28 mouse cellular contexts compared by ENCODE assay signal in the genomic region with DNA sequence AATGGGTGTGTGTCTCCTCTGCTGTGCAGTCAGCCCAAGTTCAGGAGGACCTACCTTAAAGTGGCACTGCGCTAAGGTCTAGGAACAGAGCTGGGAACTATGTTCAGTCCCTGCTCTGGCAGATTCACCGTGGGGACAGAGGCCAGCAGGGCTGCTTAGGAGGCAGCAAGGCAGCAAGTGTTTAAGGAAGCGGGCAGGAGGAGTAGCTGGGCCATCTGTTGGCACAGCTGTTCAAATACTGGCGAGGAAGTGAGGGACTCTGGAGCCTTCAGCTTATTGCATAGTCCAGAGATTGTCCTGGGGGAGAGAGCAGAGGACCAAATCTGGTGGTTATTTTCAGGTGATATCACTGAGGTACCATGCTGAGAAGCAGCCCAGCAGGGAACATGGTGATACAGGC.
DNase-seq lines count a peak whose midpoint lies in the region; ATAC-seq and TF ChIP-seq lines count a peak whose summit lies in the region.
"Had no signal": no experiment of that assay in that cellular context is flagged by ENCODE, and none has a peak within 500 bp of the region (broad histone marks: within the 10 kb centered on the region; RNA-seq: fewer than 3 reads in every experiment).

No protein-coding gene starts in this region.

- peak; percentile 18 to 28 for DNase-seq in cerebellum, postnatal 14 days
- no peak for DNase-seq in cerebellum, adult 9-11 months
- peak; percentile 45 for DNase-seq in brain, embryonic 14.5 days (ENCODE audit: low read depth)
- DNase-seq in retina, postnatal 1 day = peak; percentile 38
- no peak for DNase-seq in ovary, postnatal 10 days (ENCODE audit: low spot score)
- DNase-seq: adrenal gland, postnatal 14 days; cerebellum, adult 2 months; embryo, embryonic 11 days; heart, postnatal 36 days; kidney, adult 18-20 months; kidney, postnatal 36 days; liver; right cerebral cortex, adult 18-20 months; spleen, adult 18-20 months; thymus, postnatal 25 days had no signal

- H3K27me3 ChIP-seq in intestine, postnatal 0 days (replicated peaks; ENCODE audit: control insufficient read depth, insufficient read depth, low read length) = no peaks in the 10 kb centered on the region
- H3K27me3 ChIP-seq in intestine, embryonic 15.5 days (replicated peaks) = no peaks in the 10 kb centered on the region
- H3K27me3 ChIP-seq: embryonic facial prominence, embryonic 12.5 days; heart, embryonic 15.5 days; hindbrain, embryonic 12.5 days; kidney, embryonic 15.5 days; liver, embryonic 15.5 days; lung, embryonic 15.5 days; midbrain, embryonic 12.5 days; Patski had no signal

- H3K4me3 ChIP-seq in intestine, postnatal 0 days (ENCODE audit: low read depth, low read length) = no peak overlapping the region
- H3K4me3 ChIP-seq in intestine, embryonic 15.5 days (replicated peaks) = no peak overlapping the region
- H3K4me3 ChIP-seq: embryonic facial prominence, embryonic 12.5 days; forebrain, embryonic 10.5 days; heart, embryonic 15.5 days; hindbrain, embryonic 12.5 days; kidney, embryonic 15.5 days; layer of hippocampus, adult 2 months; liver, embryonic 15.5 days; lung, embryonic 15.5 days; midbrain, embryonic 12.5 days had no signal

- no peak overlapping the region for H3K9ac ChIP-seq in intestine, postnatal 0 days (ENCODE audit: low read depth, low read length)
- no peak overlapping the region for H3K9ac ChIP-seq in intestine, embryonic 15.5 days
- H3K9ac ChIP-seq: embryonic facial prominence, embryonic 12.5 days; heart, embryonic 15.5 days; hindbrain, embryonic 12.5 days; kidney, embryonic 15.5 days; liver, embryonic 15.5 days; lung, embryonic 15.5 days; midbrain, embryonic 12.5 days had no signal

- H3K9me3 ChIP-seq in intestine, postnatal 0 days (ENCODE audit: control insufficient read depth) = no peaks in the 10 kb centered on the region
- no peaks in the 10 kb centered on the region for H3K9me3 ChIP-seq in intestine, embryonic 15.5 days
- H3K9me3 ChIP-seq: embryonic facial prominence, embryonic 12.5 days; forebrain, embryonic 10.5 days; heart, embryonic 15.5 days; hindbrain, embryonic 12.5 days; kidney, embryonic 15.5 days; liver, embryonic 15.5 days; lung, embryonic 15.5 days; midbrain, embryonic 12.5 days had no signal

- H3K36me3 ChIP-seq in intestine, postnatal 0 days (ENCODE audit: control insufficient read depth, insufficient read depth) = no peaks in the 10 kb centered on the region
- H3K36me3 ChIP-seq in intestine, embryonic 15.5 days = no peaks in the 10 kb centered on the region
- H3K36me3 ChIP-seq: embryonic facial prominence, embryonic 12.5 days; forebrain, embryonic 10.5 days; heart, embryonic 15.5 days; hindbrain, embryonic 12.5 days; kidney, embryonic 15.5 days; liver, embryonic 15.5 days; lung, embryonic 15.5 days; midbrain, embryonic 12.5 days had no signal

- WGBS in intestine, postnatal 0 days = 49% methylated on average over 4 of the region's 4 CpGs
- 60% methylated on average over 4 of the region's 4 CpGs for WGBS in intestine, embryonic 15.5 days

- no peak for TF ChIP-seq CTCF in intestine, postnatal 0 days (IDR thresholded peaks at IDR 0.05; ENCODE audit: low read depth)
- TF ChIP-seq CTCF in brain, embryonic 14.5 days (IDR thresholded peaks at IDR 0.05; ENCODE audit: borderline replicate concordance, extremely low read depth, insufficient read depth, insufficient read length) = no peak

- H3K27ac ChIP-seq in intestine, postnatal 0 days (ENCODE audit: low read depth, low read length) = no peak overlapping the region
- no peak overlapping the region for H3K27ac ChIP-seq in intestine, embryonic 15.5 days
- H3K27ac ChIP-seq: embryonic facial prominence, embryonic 12.5 days; forebrain, embryonic 10.5 days; heart, embryonic 15.5 days; hindbrain, embryonic 12.5 days; kidney, embryonic 15.5 days; layer of hippocampus, adult 2 months; liver, embryonic 15.5 days; lung, embryonic 15.5 days; midbrain, embryonic 12.5 days had no signal

- ATAC-seq in intestine, postnatal 0 days = peak; percentile 47; the same call in 1 of the 2 replicates
- ATAC-seq in intestine, embryonic 15.5 days = no peak
- ATAC-seq: forebrain, embryonic 16.5 days; Patski had no signal

- H3K4me2 ChIP-seq in intestine, postnatal 0 days (replicated peaks; ENCODE audit: low read depth) = no peak overlapping the region
- no peak overlapping the region for H3K4me2 ChIP-seq in intestine, embryonic 15.5 days (replicated peaks)
- H3K4me2 ChIP-seq: embryonic facial prominence, embryonic 12.5 days; heart, embryonic 15.5 days; hindbrain, embryonic 12.5 days; kidney, embryonic 15.5 days; liver, embryonic 15.5 days; lung, embryonic 15.5 days; midbrain, embryonic 12.5 days had no signal

- H3K4me1 ChIP-seq in intestine, postnatal 0 days (replicated peaks; ENCODE audit: control insufficient read depth, insufficient read depth, low read length) = no peaks in the 10 kb centered on the region
- H3K4me1 ChIP-seq in intestine, embryonic 15.5 days (replicated peaks) = no peaks in the 10 kb centered on the region
- H3K4me1 ChIP-seq: liver, embryonic 15.5 days had no signal

- TF ChIP-seq POLR2A in brain, embryonic 14.5 days (IDR thresholded peaks at IDR 0.05; ENCODE audit: borderline replicate concordance, extremely low read depth, insufficient read depth, insufficient read length, poor library complexity, severe bottlenecking) = no peak

Comparison
In these comparisons a context has a peak if more than half of its experiments do, and no peak if none do; other contexts are left out.
1. DNase-seq: peak in cerebellum, postnatal 14 days (2 of 2), brain, embryonic 14.5 days (single experiment) and retina, postnatal 1 day (single experiment); none in cerebellum, adult 9-11 months (single experiment) and ovary, postnatal 10 days (single experiment).